Mouse (Mus musculus) limb, embryonic 14.5 days (tissue): ENCODE measurements around the gene Arfgef2. TPM values are rescaled to one million over a fixed set of nuclear protein-coding genes. Genes with fewer than 3 reads are reported as not detected.
A peak's percentile ranks its signal among the peaks of the same experiment; 100 is the strongest.

ENCODE experiments used
- ATAC-seq: fragments of 200-750 bp; cut with Nextera tagmentation; 2 replicates; pipeline ENCODE4 v1.8.0; 2017; ENCODE audit warnings: low read depth, moderate number of reproducible peaks, moderate TSS enrichment; ENCODE audit not compliant: low FRiP score
- DNase-seq: peaks from one replicate; pipeline ENCODE4 v3.0.0-alpha.2; 2015; ENCODE audit warnings: low spot score
- H3K27ac ChIP-seq: fragments of 300-500 bp; sonication (generic); replicated peaks from 2 replicates; pipeline ENCODE4 v1.5.1; 2014; ENCODE audit warnings: low read depth, mild to moderate bottlenecking, low read length, moderate library complexity, mixed read lengths
- H3K27me3 ChIP-seq: fragments of 300-500 bp; sonication (generic); 2 replicates; pipeline ENCODE4 v1.6.1; 2014; ENCODE audit warnings: low read length, mixed read lengths; ENCODE audit not compliant: control insufficient read depth, insufficient read depth
- H3K36me3 ChIP-seq: fragments of 300-500 bp; sonication (generic); 2 replicates; pipeline ENCODE4 v1.6.1; 2014; ENCODE audit warnings: mild to moderate bottlenecking, low read length, moderate library complexity, mixed read lengths; ENCODE audit not compliant: control insufficient read depth, insufficient read depth
- H3K4me1 ChIP-seq: fragments of 300-500 bp; sonication (generic); 2 replicates; pipeline ENCODE4 v1.6.1; 2014; ENCODE audit warnings: antibody characterized with exemption, low read length, mixed read lengths; ENCODE audit not compliant: control insufficient read depth, insufficient read depth
- H3K4me2 ChIP-seq: fragments of 300-500 bp; sonication (generic); replicated peaks from 2 replicates; pipeline ENCODE4 v1.6.1; 2014; ENCODE audit warnings: low read depth, mild to moderate bottlenecking, low read length, moderate library complexity; ENCODE audit not compliant: severe bottlenecking
- H3K4me3 ChIP-seq: fragments of 300-500 bp; sonication (generic); replicated peaks from 2 replicates; pipeline ENCODE4 v1.5.1; 2014; ENCODE audit warnings: low read length
- H3K9ac ChIP-seq: fragments of 300-500 bp; sonication (generic); 2 replicates; pipeline ENCODE4 v1.6.1; 2014; ENCODE audit warnings: mild to moderate bottlenecking, low read depth, low read length, moderate library complexity; ENCODE audit not compliant: severe bottlenecking
- H3K9me3 ChIP-seq: fragments of 300-500 bp; sonication (generic); 2 replicates; pipeline ENCODE4 v1.6.1; 2016; ENCODE audit warnings: low read length; ENCODE audit not compliant: control insufficient read depth
- POLR2A ChIP-seq: fragments of 200-500 bp; IDR thresholded peaks from 2 replicates; pipeline ENCODE4 v1.8.0; 2012; ENCODE audit warnings: inconsistent platforms, mild to moderate bottlenecking, moderate library complexity, borderline replicate concordance; ENCODE audit not compliant: insufficient read depth, insufficient read length; ENCODE audit errors: extremely low read depth
- WGBS: fragments of 180-500 bp; shearing (Covaris S2); extraction: QIAGEN DNeasy Blood & Tissue Kit; methylation state at CpG from one replicate; pipeline ENCODE4 v1.1.7; 2014; 5-methylcytosine and 5-hydroxymethylcytosine counted together
- polyA plus RNA-seq, 2 experiments: library from polyadenylated mRNA; depleted of rRNA in 1 of 2; stranded (reverse) in 1 of 2; unstranded in 1 of 2; fragments of >200 nt; fragmentation: Nextera tagmentation in 1 of 2; extraction: Ambion mirVana in 1 of 2; gene quantifications; 2 replicates each; pipeline versions ENCODE4 v1.2.1 to v1.2.3; 2012 to 2014

Gene Arfgef2
- polyA plus RNA-seq, 2 experiments = 6.1 to 10.5 TPM

DNA sequence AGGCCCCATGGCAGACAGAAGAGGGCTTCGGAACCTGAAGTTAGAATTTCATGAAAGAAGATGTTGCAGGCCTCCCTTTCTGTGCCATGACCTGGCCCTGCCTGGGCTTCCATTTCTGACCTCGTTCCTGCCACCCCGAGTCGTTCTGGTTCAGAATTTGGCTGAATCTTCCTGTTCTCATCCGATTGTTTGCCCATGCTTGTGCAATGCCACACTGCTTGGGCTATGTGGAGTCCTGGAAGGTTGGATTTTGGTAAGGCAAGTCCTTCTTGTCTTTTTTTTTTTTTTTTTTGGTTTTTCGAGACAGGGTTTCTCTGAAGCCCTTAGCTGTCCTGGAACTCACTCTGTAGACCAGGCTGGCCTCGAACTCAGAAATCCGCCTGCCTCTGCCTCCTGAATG, 50.4 kb downstream of the Arfgef2 start:
- Histone ChIP-seq H3K4me1 (no peaks in the 10 kb centered on the region), H3K4me3 (no peak overlapping the region), H3K9ac (no peak overlapping the region), H3K9me3 (no peaks in the 10 kb centered on the region), H3K4me2 (no peak overlapping the region), H3K36me3 (peaks cover 79% of the 10 kb centered on the region), H3K27me3 (no peaks in the 10 kb centered on the region), H3K27ac (no peak overlapping the region)
- no peak for ATAC-seq
- 90% methylated on average over 8 of the region's 8 CpGs for WGBS
- TF ChIP-seq POLR2A = no peak
- no peak for DNase-seq

DNA sequence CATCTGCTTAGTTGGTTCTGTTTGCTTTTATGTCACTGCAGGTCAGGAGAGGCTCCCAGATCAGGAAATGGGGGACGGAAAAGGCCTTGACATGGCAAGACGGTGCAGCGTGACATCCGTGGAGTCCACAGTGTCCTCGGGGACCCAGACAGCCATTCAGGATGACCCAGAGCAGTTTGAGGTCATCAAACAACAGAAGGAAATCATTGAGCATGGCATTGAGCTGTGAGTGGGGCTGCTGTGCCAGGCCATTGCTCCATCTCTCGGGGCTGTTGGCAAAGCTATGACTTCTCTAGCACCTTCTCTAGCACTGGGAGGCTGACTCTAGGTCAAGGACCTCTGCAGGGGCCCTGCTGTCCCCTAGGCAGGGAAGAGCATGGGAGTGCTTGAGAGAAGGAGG, 51.0 kb downstream of the Arfgef2 start:
- H3K9ac ChIP-seq = no peak overlapping the region
- TF ChIP-seq POLR2A = no peak
- ATAC-seq (no peak), DNase-seq (no peak)
- WGBS = 92% methylated on average over 6 of the region's 6 CpGs
- no peak overlapping the region for H3K27ac ChIP-seq
- no peak overlapping the region for H3K4me3 ChIP-seq
- no peaks in the 10 kb centered on the region for H3K27me3 ChIP-seq
- no peaks in the 10 kb centered on the region for H3K9me3 ChIP-seq
- H3K4me2 ChIP-seq = no peak overlapping the region
- H3K36me3 ChIP-seq = peaks cover 79% of the 10 kb centered on the region
- H3K4me1 ChIP-seq = no peaks in the 10 kb centered on the region

DNA sequence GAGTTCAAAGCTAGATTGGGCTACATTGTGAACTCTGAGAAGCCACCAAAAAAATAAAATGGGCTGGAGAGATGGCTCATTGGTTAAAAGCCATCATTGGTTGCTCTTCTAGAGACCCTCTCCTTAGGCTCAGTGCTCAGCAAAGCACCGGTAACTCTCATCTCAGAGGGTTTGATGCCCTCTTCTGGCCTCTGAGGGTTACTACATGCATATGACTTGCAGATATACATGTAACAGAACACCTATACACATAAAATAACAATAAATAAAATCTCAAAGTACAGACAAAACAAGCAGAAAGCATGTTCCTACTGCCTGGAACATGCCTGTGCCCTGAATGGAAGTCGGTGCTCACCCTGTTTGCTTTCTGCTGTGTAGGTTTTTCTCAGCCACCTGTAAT, 51.7 kb downstream of the Arfgef2 start:
- no peak for DNase-seq
- peaks cover 78% of the 10 kb centered on the region for H3K36me3 ChIP-seq
- WGBS = 84% methylated on average over 2 of the region's 2 CpGs

DNA sequence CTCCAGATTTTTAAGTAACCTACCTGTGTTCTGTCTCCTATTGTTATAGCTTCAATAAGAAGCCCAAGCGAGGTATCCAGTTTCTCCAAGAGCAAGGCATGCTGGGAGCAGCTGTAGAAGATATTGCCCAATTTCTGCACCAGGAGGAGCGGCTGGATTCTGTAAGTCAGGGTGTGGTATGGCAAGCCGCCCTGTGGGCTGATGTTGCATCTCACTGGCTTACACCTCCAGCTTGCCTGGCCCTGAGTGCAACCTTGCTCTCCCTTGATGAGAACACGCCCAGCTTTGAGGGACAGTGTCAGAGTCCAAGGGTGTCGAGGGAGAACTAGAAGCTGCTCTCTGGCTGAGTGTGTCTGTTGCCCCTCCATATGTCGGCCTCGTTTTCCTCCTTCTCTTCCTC, 53.8 kb downstream of the Arfgef2 start:
- Histone ChIP-seq H3K36me3 (peaks cover 76% of the 10 kb centered on the region), H3K4me1 (no peaks in the 10 kb centered on the region), H3K27me3 (no peaks in the 10 kb centered on the region), H3K27ac (no peak overlapping the region), H3K9me3 (no peaks in the 10 kb centered on the region), H3K4me3 (no peak overlapping the region), H3K9ac (no peak overlapping the region), H3K4me2 (no peak overlapping the region)
- TF ChIP-seq POLR2A = no peak
- ATAC-seq (no peak), DNase-seq (peak; percentile 15)
- WGBS = 81% methylated on average over 7 of the region's 7 CpGs

More for the DNA sequence above, 51.7 kb downstream of the Arfgef2 start:
- Histone ChIP-seq H3K27me3 (no peaks in the 10 kb centered on the region), H3K4me1 (no peaks in the 10 kb centered on the region), H3K4me3 (no peak overlapping the region), H3K27ac (no peak overlapping the region), H3K9me3 (no peaks in the 10 kb centered on the region), H3K9ac (no peak overlapping the region), H3K4me2 (no peak overlapping the region)
- no peak for TF ChIP-seq POLR2A
- no peak for ATAC-seq

DNA sequence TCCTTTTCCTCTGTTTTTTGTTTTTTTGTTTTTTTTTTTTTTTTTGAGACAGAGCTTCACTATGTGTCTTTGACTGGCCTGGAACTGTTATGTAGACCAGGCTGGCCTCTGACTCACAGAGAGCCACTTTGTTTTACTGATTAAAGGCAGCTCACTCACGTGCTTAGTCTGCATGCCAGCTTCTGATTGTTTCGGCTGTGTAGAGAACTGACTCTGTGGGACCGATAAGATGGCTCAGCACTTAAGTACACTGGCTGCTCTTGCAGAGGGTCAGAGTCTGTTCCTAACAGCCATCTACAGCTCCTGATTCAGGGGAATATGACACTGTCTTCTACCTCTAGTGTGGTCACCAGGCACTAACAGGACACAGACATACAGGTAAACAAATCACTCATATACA, 57.1 kb downstream of the Arfgef2 start:
- TF ChIP-seq POLR2A = no peak
- no peak for ATAC-seq
- Histone ChIP-seq H3K27ac (no peak overlapping the region), H3K4me3 (no peak overlapping the region), H3K4me2 (no peak overlapping the region), H3K27me3 (no peaks in the 10 kb centered on the region), H3K4me1 (no peaks in the 10 kb centered on the region), H3K9ac (no peak overlapping the region), H3K36me3 (peaks cover 88% of the 10 kb centered on the region), H3K9me3 (no peaks in the 10 kb centered on the region)
- DNase-seq = no peak
- WGBS = 86% methylated on average over 3 of the region's 3 CpGs

DNA sequence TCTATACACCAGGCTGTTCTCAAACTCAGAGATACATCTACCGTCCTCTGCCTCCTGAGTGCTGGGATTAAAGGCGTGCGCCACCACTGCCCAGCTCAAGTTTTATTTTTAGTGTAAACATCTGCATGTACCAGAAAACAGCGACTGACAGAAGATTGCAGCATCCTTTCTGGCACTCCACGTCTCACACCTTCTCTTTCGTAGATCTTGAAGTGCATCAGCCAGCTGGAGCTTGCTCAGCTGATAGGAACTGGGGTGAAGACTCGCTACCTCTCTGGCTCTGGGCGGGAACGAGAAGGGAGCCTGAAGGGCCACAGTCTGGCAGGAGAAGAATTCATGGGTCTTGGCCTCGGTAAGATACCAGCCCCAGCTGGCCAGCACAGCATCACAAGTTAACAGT, 60.1 kb downstream of the Arfgef2 start:
- Histone ChIP-seq H3K4me2 (no peak overlapping the region), H3K27ac (no peak overlapping the region), H3K27me3 (no peaks in the 10 kb centered on the region), H3K9ac (no peak overlapping the region), H3K9me3 (no peaks in the 10 kb centered on the region), H3K4me3 (no peak overlapping the region), H3K4me1 (no peaks in the 10 kb centered on the region), H3K36me3 (peaks cover 93% of the 10 kb centered on the region)
- no peak for ATAC-seq
- WGBS = 90% methylated on average over 10 of the region's 10 CpGs
- DNase-seq = no peak
- TF ChIP-seq POLR2A = no peak
